In the genomic region with DNA sequence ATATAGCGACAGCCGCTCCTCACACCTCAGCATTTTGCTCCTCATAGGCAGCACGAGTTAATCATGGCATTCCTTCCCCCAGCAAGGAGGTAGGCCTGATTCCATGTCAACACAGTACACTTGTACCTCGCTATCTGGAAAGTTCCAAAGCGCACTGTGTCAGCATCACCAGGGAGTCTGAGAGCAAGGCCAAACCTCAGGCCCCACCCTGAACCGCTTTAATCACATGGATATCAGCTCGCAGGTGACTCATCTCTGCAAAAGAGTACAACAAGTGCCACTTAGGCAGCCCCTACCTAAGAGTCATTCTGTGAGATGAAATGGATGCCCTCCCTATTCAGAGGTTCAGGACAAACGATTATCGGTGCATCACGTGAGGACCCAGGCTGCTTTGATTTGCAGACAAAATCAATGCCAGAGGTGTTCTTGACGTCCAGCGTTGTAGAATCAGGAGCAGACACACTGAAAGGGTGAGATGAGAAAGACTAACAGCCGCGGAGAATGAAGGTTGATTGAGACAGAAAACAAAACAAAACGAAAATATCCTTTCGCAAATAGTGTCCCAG, we compare ENCODE assay signal across 16 mouse cellular contexts. TPM values are rescaled to one million over a fixed set of nuclear protein-coding genes. Genes with fewer than 3 reads are reported as not detected.
DNase-seq lines count a peak whose midpoint lies in the region; TF ChIP-seq lines count a peak whose summit lies in the region.
"Had no signal": no experiment of that assay in that cellular context is flagged by ENCODE, and none has a peak within 500 bp of the region (broad histone marks: within the 10 kb centered on the region; RNA-seq: fewer than 3 reads in every experiment).

No protein-coding gene starts in this region.

- no peak overlapping the region for H3K4me3 ChIP-seq in ES-E14 (ENCODE audit: insufficient read depth in 1 of 2, low read depth in 1 of 2, low read length in 2 of 2, poor library complexity in 1 of 2, severe bottlenecking in 1 of 2)
- no peak overlapping the region for H3K4me3 ChIP-seq in myocyte
- H3K4me3 ChIP-seq: erythroblast, embryonic 14.5 days; forebrain, embryonic 15.5 days; liver, embryonic 12.5 days; neural tube, embryonic 15.5 days had no signal

- in situ Hi-C loops in ES-E14 (cut with MboI; ENCODE audit: low sequenced_read_pairs in 2 of 2, unreplicated experiment in 2 of 2) = no loop called here

- no peak overlapping the region; the same call in 1 of the 2 replicates for H3K27ac ChIP-seq in ES-E14 (ENCODE audit: insufficient read depth, low read depth, low read length, poor library complexity, severe bottlenecking)
- H3K27ac ChIP-seq: forebrain, embryonic 15.5 days; liver, embryonic 12.5 days; macrophage; neural tube, embryonic 15.5 days had no signal

- no peak overlapping the region for H3K9ac ChIP-seq in ES-E14 (ENCODE audit: insufficient read depth, low read depth, low read length, poor library complexity, severe bottlenecking)
- H3K9ac ChIP-seq: forebrain, embryonic 15.5 days; liver, embryonic 12.5 days; lung, embryonic 14.5 days; neural tube, embryonic 15.5 days had no signal

- no peaks in the 10 kb centered on the region for H3K9me3 ChIP-seq in ES-E14 (ENCODE audit: control insufficient read depth, insufficient read depth, low read depth, low read length)
- H3K9me3 ChIP-seq: forebrain, embryonic 15.5 days; liver, embryonic 12.5 days; neural tube, embryonic 15.5 days had no signal

- intact Hi-C loops in left cerebral cortex, postnatal 4 days (cut with DNase I) = no loop called here

- no peak overlapping the region for H3ac ChIP-seq in myocyte (ENCODE audit: control insufficient read depth, insufficient read length)

- no peak for TF ChIP-seq POLR2A in myocyte (IDR thresholded peaks at IDR 0.05; ENCODE audit: insufficient read length, low read depth)

- peaks cover 3 to 14% of the 10 kb centered on the region in 2 experiments; a peak in 2 of 4 replicates for H3K4me1 ChIP-seq in ES-E14 (ENCODE audit: control insufficient read depth in 2 of 2, insufficient read depth in 2 of 2, low read length in 2 of 2, poor library complexity in 1 of 2)
- H3K4me1 ChIP-seq: forebrain, embryonic 15.5 days; neural tube, embryonic 15.5 days had no signal

- H3K4me2 ChIP-seq in myocyte (ENCODE audit: low read depth) = no peak overlapping the region
- H3K4me2 ChIP-seq: forebrain, embryonic 15.5 days; liver, embryonic 12.5 days; lung, embryonic 14.5 days; midbrain, embryonic 11.5 days; neural tube, embryonic 15.5 days had no signal

- H3K36me3 ChIP-seq in ES-E14 (ENCODE audit: control insufficient read depth, insufficient read depth, low read length, poor library complexity, severe bottlenecking) = no peaks in the 10 kb centered on the region
- H3K36me3 ChIP-seq in myocyte (ENCODE audit: control insufficient read depth, insufficient read depth) = no peaks in the 10 kb centered on the region
- H3K36me3 ChIP-seq: forebrain, embryonic 15.5 days; liver, embryonic 12.5 days; neural tube, embryonic 15.5 days had no signal

- H3K79me2 ChIP-seq in myocyte (ENCODE audit: control insufficient read depth, insufficient read depth) = no peaks in the 10 kb centered on the region

- no peaks in the 10 kb centered on the region for H3K27me3 ChIP-seq in myocyte (ENCODE audit: control insufficient read depth, insufficient read depth, insufficient read length)
- H3K27me3 ChIP-seq: forebrain, embryonic 15.5 days; liver, embryonic 12.5 days; neural tube, embryonic 15.5 days had no signal

- DNase-seq in 3134 (ENCODE audit: extremely low read depth, insufficient read length, low spot score) (peak; percentile 33), ES-E14 (ENCODE audit: low read depth, low spot score) (peak; percentile 47)
- peak; percentile 53 for DNase-seq in adrenal gland, postnatal 14 days
- no peak for DNase-seq in left cerebral cortex, postnatal 4 days
- no peak for DNase-seq in right cerebral cortex, postnatal 25 days
- no peak for DNase-seq in urinary bladder, postnatal 4 days (ENCODE audit: low spot score in 2 of 2)
- DNase-seq: cerebellum, adult 11-12 months; lung, embryonic 14.5 days; thymus, postnatal 14 days had no signal

TF ChIP-seq in ES-E14, 5 proteins besides CTCF, POLR2A, EP300 and RAD21:
- TF ChIP-seq HCFC1 (IDR thresholded peaks at IDR 0.05; ENCODE audit: borderline replicate concordance, insufficient read depth, low read length) (no peak), ZC3H11A (IDR thresholded peaks at IDR 0.05; ENCODE audit: borderline replicate concordance, low read depth, low read length) (no peak), ZNF384 (IDR thresholded peaks at IDR 0.05; ENCODE audit: low read depth, low read length) (no peak), CHD2 (IDR thresholded peaks at IDR 0.05; ENCODE audit: low read depth, low read length) (no peak), MAFK (IDR thresholded peaks at IDR 0.05; ENCODE audit: insufficient read depth, low read depth, low read length) (no peak)

TF ChIP-seq in myocyte, 11 proteins besides CTCF, POLR2A, EP300 and RAD21:
- TF ChIP-seq MYOD1 (IDR thresholded peaks at IDR 0.05; ENCODE audit: control insufficient read depth in 1 of 3, insufficient read length in 2 of 3, low read depth in 2 of 3) = no peak
- peak; percentile 60 for TF ChIP-seq USF1 (IDR thresholded peaks at IDR 0.05; ENCODE audit: low read depth)
- TF ChIP-seq MYOG (IDR thresholded peaks at IDR 0.05; ENCODE audit: control insufficient read depth in 1 of 3, insufficient read depth in 1 of 3, insufficient read length in 2 of 3, low read depth in 2 of 3) = peak in 1 of 3 experiments; percentile 20

RNA-seq across cellular contexts. Expression of gene Tmem230, which starts 41.2 kb away (rescaled TPM):
- 31.8 and 36.0 TPM in 2 replicates for total RNA-seq in ES-E14 (2012; rRNA removed)
- total RNA-seq in adrenal gland, postnatal 14 days (2021) = 32.8 and 34.8 TPM in 2 replicates
- 76.6 TPM for polyA plus RNA-seq in myocyte (2012; fragmentation: generic; extraction: Trizol)
- total RNA-seq in left cerebral cortex, postnatal 4 days (2021) = 10 to 100 TPM; 23.5 to 23.9 TPM

RNA-seq across cellular contexts. Expression of gene Pcna, which starts 46.7 kb away (rescaled TPM):
- total RNA-seq in ES-E14 (2012; rRNA removed) = 296 and 370 TPM in 2 replicates
- total RNA-seq in adrenal gland, postnatal 14 days (2021) = 116 and 132 TPM in 2 replicates
- polyA plus RNA-seq in myocyte (2012; fragmentation: generic; extraction: Trizol) = 65.5 TPM
- 10 to 100 TPM; 74.2 to 81.4 TPM for total RNA-seq in left cerebral cortex, postnatal 4 days (2021)

RNA-seq across cellular contexts. Expression of gene Cds2, which starts 56.5 kb away (rescaled TPM):
- total RNA-seq in ES-E14 (2012; rRNA removed) = 73.9 and 160 TPM in 2 replicates
- 61.1 and 62.8 TPM in 2 replicates for total RNA-seq in adrenal gland, postnatal 14 days (2021)
- 30.3 TPM for polyA plus RNA-seq in myocyte (2012; fragmentation: generic; extraction: Trizol)
- 100 to 1,000 TPM in 1 of 2 experiments, 10 to 100 TPM in 1; 96.4 to 110 TPM for total RNA-seq in left cerebral cortex, postnatal 4 days (2021)

Comparison
In these comparisons a context has a peak if more than half of its experiments do, and no peak if none do; other contexts are left out.
1. DNase-seq: peak in 3134 (single experiment), ES-E14 (single experiment) and adrenal gland, postnatal 14 days (single experiment); none in left cerebral cortex, postnatal 4 days (single experiment), right cerebral cortex, postnatal 25 days (single experiment) and urinary bladder, postnatal 4 days (0 of 2).